Mouse (Mus musculus) embryonic fibroblast, embryonic 13.5 days (primary cell): ENCODE data around the gene Tmem127.

ENCODE experiments used
- CTCF ChIP-seq: IDR thresholded peaks from 2 replicates; pipeline ENCODE4 v1.5.1; 2011; ENCODE audit warnings: mild to moderate bottlenecking, control low read depth, low read length, moderate library complexity, borderline replicate concordance; ENCODE audit not compliant: insufficient read depth
- POLR2A ChIP-seq: IDR thresholded peaks from 2 replicates; pipeline ENCODE4 v1.6.1; 2011; ENCODE audit warnings: low read depth, mild to moderate bottlenecking, control low read depth, low read length, moderate library complexity

DNA sequence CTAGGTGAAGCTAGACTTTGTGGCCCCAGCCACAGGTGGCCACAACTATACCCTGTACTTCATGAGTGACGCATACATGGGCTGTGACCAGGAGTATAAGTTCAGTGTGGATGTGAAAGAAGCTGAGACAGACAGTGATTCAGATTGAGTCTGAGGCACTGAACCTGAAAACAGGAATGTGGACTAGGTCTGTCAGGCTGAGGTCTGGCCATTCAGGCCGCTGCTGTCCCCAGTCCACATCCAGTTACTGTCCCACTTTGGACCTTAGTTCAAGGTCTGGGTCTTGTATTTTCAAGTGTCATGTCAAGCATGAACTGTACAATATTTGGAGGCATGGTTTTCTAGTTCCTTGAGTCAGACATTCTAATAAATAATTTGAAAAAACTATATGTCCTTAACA lies 7.6 kb upstream of the Tmem127 start:
- TF ChIP-seq CTCF (no peak), POLR2A (no peak)
